Mouse (Mus musculus) heart, adult 8-10 months (tissue): ENCODE measurements around the gene Tspan4. TPM values are rescaled to one million over a fixed set of nuclear protein-coding genes. Genes with fewer than 3 reads are reported as not detected.

Experiments used
- total RNA-seq, 4 experiments: library from RNA; stranded (reverse); gene quantifications; 2 replicates each; pipeline ENCODE4 v1.2.4; 2022

Tspan4 gene
- total RNA-seq, 4 experiments from 2014 or later, result 25.8 to 45.3 (median 42.8) TPM

Other genes starting within 250 kb of the Tspan4 start
- 10 to 100 TPM; 26.2 to 38.2 (median 31.9) TPM for gene Phrf1, start 246.5 kb upstream of the Tspan4 start, total RNA-seq
- 1 to 10 TPM; 1.7 to 2.4 (median 2.1) TPM for gene Irf7, start 208.8 kb upstream of the Tspan4 start, total RNA-seq
- not detected for gene Cdhr5, start 198.5 kb upstream of the Tspan4 start, total RNA-seq
- not detected for gene Sct, start 196.1 kb upstream of the Tspan4 start, total RNA-seq
- gene Drd4, start 183.2 kb upstream of the Tspan4 start, total RNA-seq, result not detected
- gene Deaf1, start 147.6 kb upstream of the Tspan4 start, total RNA-seq, result 10 to 100 TPM; 10.8 to 14.7 (median 12.7) TPM
- 10 to 100 TPM; 13.7 to 16.6 (median 15.5) TPM for gene Tmem80, start 147.5 kb upstream of the Tspan4 start, total RNA-seq
- gene Eps8l2, start 136.4 kb upstream of the Tspan4 start, total RNA-seq, result 1 to 10 TPM; 3.7 to 5.0 (median 3.9) TPM
- gene Taldo1, start 83.0 kb upstream of the Tspan4 start, total RNA-seq, result 100 to 1,000 TPM; 107 to 115 (median 110) TPM
- gene Gatd1, start 61.1 kb upstream of the Tspan4 start, total RNA-seq, result 10 to 100 TPM; 13.3 to 16.0 (median 14.8) TPM
- gene Cend1, start 45.7 kb upstream of the Tspan4 start, total RNA-seq, result 1 to 10 TPM in 3 of 4 experiments, under 1 TPM in 1; 0.78 to 1.7 (median 1.4) TPM
- gene Slc25a22, start 37.3 kb upstream of the Tspan4 start, total RNA-seq, result 10 to 100 TPM; 44.3 to 76.1 (median 66.5) TPM
- under 1 TPM; 0.32 to 0.62 (median 0.44) TPM for gene Pidd1, start 31.2 kb upstream of the Tspan4 start, total RNA-seq
- 100 to 1,000 TPM; 796 to 941 (median 846) TPM for gene Rplp2, start 27.9 kb upstream of the Tspan4 start, total RNA-seq
- 100 to 1,000 TPM; 419 to 549 (median 431) TPM for gene Pnpla2, start 20.0 kb upstream of the Tspan4 start, total RNA-seq
- gene Cracr2b, start 14.1 kb upstream of the Tspan4 start, total RNA-seq, result 10 to 100 TPM; 17.7 to 24.2 (median 19.1) TPM
- 100 to 1,000 TPM; 331 to 351 (median 345) TPM for gene Cd151, start 7.8 kb upstream of the Tspan4 start, total RNA-seq
- gene Polr2l, start 108 bp upstream of the Tspan4 start, total RNA-seq, result 10 to 100 TPM; 75.5 to 93.4 (median 84.3) TPM
- 10 to 100 TPM; 48.2 to 55.0 (median 50.3) TPM for gene Chid1, start 64.6 kb downstream of the Tspan4 start, total RNA-seq
- gene Ap2a2, start 86.9 kb downstream of the Tspan4 start, total RNA-seq, result 10 to 100 TPM; 55.2 to 65.5 (median 61.3) TPM
- not detected for gene Muc6, start 180.1 kb downstream of the Tspan4 start, total RNA-seq
- gene Muc2, start 215.1 kb downstream of the Tspan4 start, total RNA-seq, result not detected